Mouse (Mus musculus) liver, embryonic 12.5 days (tissue): ENCODE data around the gene Ccdc148. TPM values are rescaled to one million over a fixed set of nuclear protein-coding genes. Genes with fewer than 3 reads are reported as not detected.

ENCODE experiments used
- ATAC-seq: fragments of 200-750 bp; cut with Nextera tagmentation; 2 replicates; pipeline ENCODE4 v1.8.0; 2017; ENCODE audit warnings: moderate number of reproducible peaks, mild to moderate bottlenecking, moderate library complexity
- H3K27ac ChIP-seq: fragments of 300-500 bp; sonication (generic); 2 replicates; pipeline ENCODE4 v1.5.1; 2016; ENCODE audit warnings: mild to moderate bottlenecking
- H3K27me3 ChIP-seq: fragments of 300-500 bp; sonication (generic); replicated peaks from 2 replicates; pipeline ENCODE4 v1.6.1; 2016; ENCODE audit warnings: mild to moderate bottlenecking, moderate library complexity
- H3K36me3 ChIP-seq: fragments of 300-500 bp; sonication (generic); 2 replicates; pipeline ENCODE4 v1.6.1; 2016; ENCODE audit warnings: mild to moderate bottlenecking, moderate library complexity
- H3K4me1 ChIP-seq: fragments of 300-500 bp; sonication (generic); 2 replicates; pipeline ENCODE4 v1.6.1; 2016
- H3K4me2 ChIP-seq: fragments of 300-500 bp; sonication (generic); 2 replicates; pipeline ENCODE4 v1.6.1; 2016; ENCODE audit warnings: mild to moderate bottlenecking, moderate library complexity
- H3K4me3 ChIP-seq: fragments of 300-500 bp; sonication (generic); 2 replicates; pipeline ENCODE4 v1.5.1; 2016; ENCODE audit warnings: mild to moderate bottlenecking, moderate library complexity
- H3K9ac ChIP-seq: fragments of 300-500 bp; sonication (generic); 2 replicates; pipeline ENCODE4 v1.6.1; 2016; ENCODE audit warnings: mild to moderate bottlenecking, moderate library complexity
- H3K9me3 ChIP-seq: fragments of 300-500 bp; sonication (generic); replicated peaks from 2 replicates; pipeline ENCODE4 v1.6.1; 2016; ENCODE audit warnings: mild to moderate bottlenecking, moderate library complexity
- WGBS: fragments of 180-500 bp; shearing (Covaris S2); methylation state at CpG from one replicate; pipeline ENCODE4 v1.1.7; 2016; ENCODE audit not compliant: insufficient replicate concordance; 5-methylcytosine and 5-hydroxymethylcytosine counted together
- polyA plus RNA-seq: library from polyadenylated mRNA; unstranded; fragments of >200 nt; fragmentation: Nextera tagmentation; extraction: Ambion mirVana; gene quantifications from 2 replicates; pipeline ENCODE4 v1.2.1, GENCODE M21; 2016

Ccdc148 gene
- polyA plus RNA-seq, 1 experiment from 2014 or later: 0.17 TPM

DNA sequence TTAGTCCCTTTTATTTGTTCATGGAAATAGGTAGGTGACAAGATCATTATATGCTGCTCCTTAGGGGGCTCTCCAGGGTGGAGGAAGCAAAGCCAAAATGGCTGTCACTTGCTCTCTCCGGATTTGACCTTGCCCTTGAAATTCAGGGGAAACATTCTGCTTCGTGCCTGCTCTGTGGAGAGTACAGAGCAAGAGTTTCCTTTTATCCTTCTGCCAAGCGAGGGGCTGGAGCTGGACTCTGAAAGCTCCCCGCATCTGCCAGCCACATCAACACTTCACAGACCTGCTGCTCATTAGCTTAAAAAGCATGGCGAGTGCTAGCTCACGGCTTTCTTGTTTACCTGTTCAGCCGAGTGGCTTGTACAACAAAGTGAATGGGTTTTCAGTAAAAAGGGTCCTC, 373.1 kb downstream of the Ccdc148 start:
- WGBS: 41% methylated on average over 7 of the region's 7 CpGs
- Histone ChIP-seq H3K4me1 (no peaks in the 10 kb centered on the region), H3K9ac (no peak overlapping the region), H3K27ac (no peak overlapping the region), H3K27me3 (no peaks in the 10 kb centered on the region), H3K4me2 (no peak overlapping the region), H3K4me3 (no peak overlapping the region), H3K9me3 (no peaks in the 10 kb centered on the region), H3K36me3 (no peaks in the 10 kb centered on the region)
- ATAC-seq: no peak

DNA sequence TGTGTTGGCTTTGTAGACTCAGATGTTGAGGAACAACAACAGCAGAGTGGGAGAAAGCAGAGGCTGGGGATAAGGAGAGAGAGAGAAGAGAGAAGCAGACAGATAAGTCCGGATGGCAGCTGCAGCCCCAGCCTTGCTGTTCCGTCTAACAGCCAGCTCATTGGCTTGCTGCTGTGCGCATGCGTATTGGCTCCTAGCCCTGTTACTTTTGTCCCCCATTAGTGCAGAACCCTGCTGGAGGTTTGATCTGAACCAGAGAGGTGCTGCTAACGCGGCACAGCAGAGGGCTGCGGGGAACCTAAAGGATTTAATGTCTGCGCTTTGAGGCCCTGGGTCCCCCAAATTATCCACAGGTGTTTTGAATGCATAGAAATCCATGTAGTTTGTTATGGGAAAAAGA, 373.8 kb downstream of the Ccdc148 start:
- Histone ChIP-seq H3K4me3 (no peak overlapping the region), H3K36me3 (no peaks in the 10 kb centered on the region), H3K27me3 (no peaks in the 10 kb centered on the region), H3K27ac (no peak overlapping the region), H3K9me3 (no peaks in the 10 kb centered on the region), H3K4me1 (no peaks in the 10 kb centered on the region), H3K4me2 (no peak overlapping the region), H3K9ac (no peak overlapping the region)
- no peak for ATAC-seq
- WGBS: 57% methylated on average over 8 of the region's 8 CpGs

DNA sequence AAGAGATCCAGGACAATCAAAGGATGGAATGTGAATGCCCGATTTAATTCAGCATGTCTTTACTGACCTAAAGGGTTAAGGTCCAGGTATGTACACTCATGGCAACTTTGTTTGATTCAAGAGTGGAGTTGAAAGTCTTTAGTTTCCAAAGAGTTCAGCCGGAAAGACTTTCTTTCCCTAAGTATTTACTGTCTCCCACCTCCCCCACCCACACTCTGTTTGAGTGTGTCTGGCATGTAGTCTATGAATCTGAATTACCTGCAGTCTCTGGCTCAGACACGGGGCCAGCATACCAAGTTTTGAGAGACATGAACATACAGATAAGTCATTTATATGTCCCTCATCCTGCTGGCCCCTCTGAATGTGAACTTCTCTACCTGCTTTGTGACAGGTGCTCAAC, 374.3 kb downstream of the Ccdc148 start:
- no peak for ATAC-seq
- Histone ChIP-seq H3K27me3 (no peaks in the 10 kb centered on the region), H3K9ac (no peak overlapping the region), H3K4me3 (no peak overlapping the region), H3K4me1 (no peaks in the 10 kb centered on the region), H3K27ac (no peak overlapping the region), H3K9me3 (no peaks in the 10 kb centered on the region), H3K4me2 (no peak overlapping the region), H3K36me3 (no peaks in the 10 kb centered on the region)
- 66% methylated on average over 3 of the region's 3 CpGs for WGBS

DNA sequence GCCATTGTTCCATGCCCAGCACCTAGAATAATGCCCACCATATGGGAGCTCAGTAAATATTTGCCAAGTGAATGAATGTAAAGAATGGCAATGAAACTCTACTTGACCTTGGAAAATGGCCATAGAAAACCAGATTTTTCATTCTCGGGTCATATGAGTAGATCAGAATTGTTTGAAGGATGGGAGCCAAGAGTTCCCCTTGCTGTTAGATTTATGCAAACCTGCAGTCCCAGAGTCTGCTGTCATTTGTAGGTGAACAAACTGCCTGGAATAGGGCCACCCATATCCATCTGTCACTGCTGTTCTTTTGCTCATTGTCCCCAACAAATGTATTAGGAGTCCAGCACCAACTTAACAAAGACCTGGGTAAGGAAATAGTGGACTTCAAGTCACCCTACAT, 377.0 kb downstream of the Ccdc148 start:
- H3K9me3 ChIP-seq: no peaks in the 10 kb centered on the region
- H3K4me3 ChIP-seq: no peak overlapping the region
- H3K27me3 ChIP-seq: no peaks in the 10 kb centered on the region
- no peak for ATAC-seq
- H3K36me3 ChIP-seq: no peaks in the 10 kb centered on the region
- H3K4me1 ChIP-seq: no peaks in the 10 kb centered on the region
- no peak overlapping the region for H3K4me2 ChIP-seq
- WGBS: 69% methylated on average over 1 of the region's 1 CpGs
- H3K27ac ChIP-seq: no peak overlapping the region
- H3K9ac ChIP-seq: no peak overlapping the region

DNA sequence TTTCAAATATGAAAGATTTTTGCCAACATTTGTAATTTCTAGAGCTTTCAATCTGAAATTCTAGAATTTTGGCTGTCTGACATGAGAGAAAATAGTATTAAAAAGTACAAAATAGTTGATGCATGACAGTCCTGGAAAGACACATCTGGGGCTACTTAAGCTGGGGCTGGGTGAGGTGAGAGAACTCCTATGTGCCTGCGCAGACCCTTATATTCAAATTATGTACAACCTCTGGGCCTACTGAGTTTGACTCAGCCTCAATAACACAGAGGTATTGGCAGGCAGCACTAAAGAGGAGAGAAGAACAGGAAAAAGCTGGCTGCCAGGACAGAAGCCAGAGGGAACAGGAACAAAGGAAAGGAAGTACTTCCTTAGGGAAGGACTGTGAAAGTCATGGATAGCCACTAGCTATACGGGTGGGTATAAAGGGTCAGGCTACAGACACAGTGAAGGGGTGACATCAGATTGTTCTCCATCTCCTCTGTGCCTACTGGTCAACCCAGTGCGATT, 381.4 kb downstream of the Ccdc148 start:
- Histone ChIP-seq H3K9me3 (no peaks in the 10 kb centered on the region), H3K27me3 (no peaks in the 10 kb centered on the region), H3K4me3 (no peak overlapping the region), H3K4me2 (no peak overlapping the region), H3K27ac (no peak overlapping the region), H3K9ac (no peak overlapping the region), H3K36me3 (no peaks in the 10 kb centered on the region), H3K4me1 (no peaks in the 10 kb centered on the region)
- WGBS: 52% methylated on average over 3 of the region's 3 CpGs
- no peak for ATAC-seq

DNA sequence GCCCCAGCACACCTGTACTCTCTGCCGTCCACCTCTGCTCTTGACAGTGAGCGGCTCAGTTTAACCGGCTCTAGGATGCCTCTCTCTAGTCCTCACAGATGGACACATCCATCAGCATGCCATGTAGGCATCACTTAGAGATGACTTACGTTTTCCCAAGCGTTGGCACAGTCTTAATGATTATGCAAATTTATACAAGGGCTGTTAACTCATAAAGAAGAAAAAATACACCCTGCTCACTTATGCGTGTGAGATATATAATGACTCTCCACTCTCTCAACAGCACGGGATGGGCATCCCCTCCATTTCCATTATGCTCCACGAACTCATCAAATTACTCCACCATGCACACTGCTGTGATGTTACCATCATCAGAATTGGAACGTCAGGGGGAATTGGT, 386.6 kb downstream of the Ccdc148 start:
- no peaks in the 10 kb centered on the region for H3K27me3 ChIP-seq
- no peak overlapping the region for H3K27ac ChIP-seq
- WGBS: 72% methylated on average over 9 of the region's 9 CpGs
- ATAC-seq: no peak
- no peaks in the 10 kb centered on the region for H3K9me3 ChIP-seq
- no peaks in the 10 kb centered on the region for H3K36me3 ChIP-seq
- no peak overlapping the region for H3K4me3 ChIP-seq
- no peaks in the 10 kb centered on the region for H3K4me1 ChIP-seq
- no peak overlapping the region for H3K9ac ChIP-seq
- H3K4me2 ChIP-seq: no peak overlapping the region

Other genes starting within 250 kb of the Ccdc148 start
- 7.4 and 7.6 TPM in 2 replicates for gene Pkp4, start 167 bp upstream of the Ccdc148 start, polyA plus RNA-seq